Mouse (Mus musculus) hindbrain, embryonic 10.5 days (tissue): ENCODE measurements around the gene Sec23a. TPM values are rescaled to one million over a fixed set of nuclear protein-coding genes. Genes with fewer than 3 reads are reported as not detected.
"Not testable (repeated sequence)": the region's sequence is repeated elsewhere in the genome, so short reads cannot be mapped to it uniquely, and the experiment has no call there.

Source experiments
- DNase-seq: peaks from one replicate; pipeline ENCODE4 v3.0.0-alpha.2; 2017; ENCODE audit warnings: low spot score
- H3K27ac ChIP-seq: fragments of 300-500 bp; sonication (generic); 2 replicates; pipeline ENCODE4 v1.5.1; 2016; ENCODE audit warnings: mild to moderate bottlenecking, moderate library complexity
- H3K27me3 ChIP-seq: fragments of 300-500 bp; sonication (generic); 2 replicates; pipeline ENCODE4 v1.6.1; 2016; ENCODE audit warnings: mild to moderate bottlenecking; ENCODE audit not compliant: poor library complexity, insufficient read depth, severe bottlenecking
- H3K36me3 ChIP-seq: fragments of 300-500 bp; sonication (generic); 2 replicates; pipeline ENCODE4 v1.6.1; 2016; ENCODE audit warnings: mild to moderate bottlenecking, moderate library complexity
- H3K4me1 ChIP-seq: fragments of 300-500 bp; sonication (generic); replicated peaks from 2 replicates; pipeline ENCODE4 v1.6.1; 2016; ENCODE audit warnings: mild to moderate bottlenecking
- H3K4me3 ChIP-seq: fragments of 300-500 bp; sonication (generic); 2 replicates; pipeline ENCODE4 v1.5.1; 2016; ENCODE audit warnings: mild to moderate bottlenecking, moderate library complexity
- H3K9me3 ChIP-seq: fragments of 300-500 bp; sonication (generic); 2 replicates; pipeline ENCODE4 v1.6.1; 2016; ENCODE audit warnings: mild to moderate bottlenecking, moderate library complexity
- WGBS: fragments of 180-500 bp; shearing (Covaris S2); methylation state at CpG from one replicate; pipeline ENCODE4 v1.1.7; 2016; 5-methylcytosine and 5-hydroxymethylcytosine counted together
- polyA plus RNA-seq: library from polyadenylated mRNA; unstranded; fragments of >200 nt; fragmentation: Nextera tagmentation; extraction: Ambion mirVana; gene quantifications from 2 replicates; pipeline ENCODE4 v1.2.1, GENCODE M21; 2016

Gene Sec23a
- polyA plus RNA-seq, 1 experiment from 2014 or later: 67.8 TPM

GRCm38 (mm10) chr12:59039162-59039970 is 27.5 kb upstream of the Sec23a start:
- Histone ChIP-seq H3K4me1 (0 out of 2 replicates have a peak, but pooled peaks cover 4% of the 10 kb centered on the region), H3K27ac (peak overlapping the region; percentile 94), H3K4me3 (peak overlapping the region; percentile 36), H3K36me3 (peaks cover 37% of the 10 kb centered on the region), H3K27me3 (no peaks in the 10 kb centered on the region), H3K9me3 (no peaks in the 10 kb centered on the region)
- DNase-seq: no peak
- WGBS: 69% methylated on average over 10 of the region's 10 CpGs

DNA sequence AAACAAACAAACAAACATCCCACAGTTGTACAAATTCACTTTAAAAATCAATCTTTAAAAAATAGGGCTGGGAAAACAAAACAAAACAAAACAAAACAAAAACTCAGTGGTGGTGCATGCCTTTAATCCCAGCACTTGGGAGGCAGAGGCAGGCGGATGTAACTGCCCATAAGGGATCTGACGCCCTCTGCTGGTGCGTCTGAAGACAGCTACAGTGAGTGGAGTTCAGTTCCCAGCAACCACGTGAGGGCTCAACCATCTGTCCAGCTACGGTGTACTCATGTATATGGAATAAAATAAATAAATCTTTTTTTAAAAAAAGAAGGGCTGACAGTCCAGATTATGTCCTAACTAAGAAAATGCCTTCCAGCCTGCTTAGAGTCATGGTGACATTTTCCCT is 20.3 kb upstream of the Sec23a start:
- no peaks in the 10 kb centered on the region for H3K4me1 ChIP-seq
- no peak overlapping the region for H3K4me3 ChIP-seq
- no peak for DNase-seq
- no peak overlapping the region for H3K27ac ChIP-seq
- no peaks in the 10 kb centered on the region for H3K9me3 ChIP-seq
- H3K27me3 ChIP-seq: no peaks in the 10 kb centered on the region
- H3K36me3 ChIP-seq: peaks cover 22% of the 10 kb centered on the region
- WGBS: 69% methylated on average over 5 of the region's 5 CpGs

- Histone ChIP-seq H3K4me3 (no peak overlapping the region), H3K9me3 (no peaks in the 10 kb centered on the region), H3K27ac (no peak overlapping the region), H3K36me3 (peaks cover 90% of the 10 kb centered on the region), H3K4me1 (no peaks in the 10 kb centered on the region), H3K27me3 (no peaks in the 10 kb centered on the region)
- 86% methylated on average over 4 of the region's 4 CpGs for WGBS
- no peak for DNase-seq
These were observed 9.5 kb upstream of the Sec23a start for GRCm38 (mm10) chr12:59021306-59021705.

DNA sequence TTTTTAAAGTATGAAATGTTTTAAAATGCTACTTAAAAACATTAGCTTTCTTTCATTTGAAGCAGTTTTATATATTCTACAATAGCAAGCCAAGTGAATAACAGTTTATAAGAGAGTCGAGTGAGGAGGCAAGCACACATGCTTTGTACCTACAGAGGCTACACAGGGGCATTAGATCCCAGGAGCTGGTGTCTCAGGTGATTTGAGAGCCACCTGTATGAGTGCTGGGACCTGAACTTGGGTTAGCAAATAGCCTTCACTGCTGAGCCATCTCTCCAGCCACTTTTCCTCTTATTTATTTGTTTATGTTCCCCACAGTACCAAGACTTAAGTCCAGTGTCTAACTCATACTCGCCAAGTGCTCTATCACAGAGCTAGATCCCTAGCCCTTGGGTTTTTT is 8.1 kb upstream of the Sec23a start:
- Histone ChIP-seq H3K4me1 (no peaks in the 10 kb centered on the region), H3K27me3 (no peaks in the 10 kb centered on the region), H3K36me3 (peaks cover 84% of the 10 kb centered on the region), H3K4me3 (no peak overlapping the region), H3K9me3 (no peaks in the 10 kb centered on the region), H3K27ac (no peak overlapping the region)
- 89% methylated on average over 2 of the region's 2 CpGs for WGBS
- DNase-seq: no peak

DNA sequence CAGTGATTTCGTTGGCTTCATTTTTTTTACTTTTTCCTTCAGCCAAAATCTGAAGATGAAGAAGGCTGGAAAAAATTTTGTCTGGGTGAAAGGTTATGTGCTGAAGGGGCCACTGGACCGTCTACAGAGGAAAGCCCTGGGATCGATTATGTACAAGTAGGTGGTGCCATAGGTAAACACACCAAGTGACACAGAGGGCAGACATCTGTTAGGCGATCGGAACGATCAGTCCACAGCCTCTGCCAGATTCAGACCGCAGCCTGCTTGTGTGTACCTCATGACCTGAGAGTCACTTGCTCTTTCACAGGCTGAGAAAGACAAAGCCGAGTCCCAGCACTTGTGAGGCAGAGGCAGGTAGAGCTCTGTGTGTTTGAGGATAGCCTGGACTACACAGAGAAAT is 6.2 kb upstream of the Sec23a start:
- WGBS: 86% methylated on average over 8 of the region's 8 CpGs
- Histone ChIP-seq H3K4me1 (0 out of 2 replicates have a peak, but pooled peaks cover 5% of the 10 kb centered on the region), H3K9me3 (no peaks in the 10 kb centered on the region), H3K4me3 (no peak overlapping the region), H3K36me3 (peaks cover 68% of the 10 kb centered on the region), H3K27me3 (no peaks in the 10 kb centered on the region), H3K27ac (no peak overlapping the region)
- no peak for DNase-seq

- under 1% methylated on average over 28 of the region's 28 CpGs for WGBS
- peak; percentile 90 for DNase-seq
- Histone ChIP-seq H3K4me1 (peaks cover 20% of the 10 kb centered on the region), H3K4me3 (peak within 1 kb of the TSS; percentile 82), H3K27me3 (no peaks in the 10 kb centered on the region), H3K36me3 (peaks cover 29% of the 10 kb centered on the region), H3K9me3 (no peaks in the 10 kb centered on the region), H3K27ac (peak within 1 kb of the TSS; percentile 92)
These were observed 1.4 kb upstream of the Sec23a start, which contains the start of gene Gemin2 for GRCm38 (mm10) chr12:59013234-59013633. Gemin2 (plus strand) TSS chr12:59013393.

DNA sequence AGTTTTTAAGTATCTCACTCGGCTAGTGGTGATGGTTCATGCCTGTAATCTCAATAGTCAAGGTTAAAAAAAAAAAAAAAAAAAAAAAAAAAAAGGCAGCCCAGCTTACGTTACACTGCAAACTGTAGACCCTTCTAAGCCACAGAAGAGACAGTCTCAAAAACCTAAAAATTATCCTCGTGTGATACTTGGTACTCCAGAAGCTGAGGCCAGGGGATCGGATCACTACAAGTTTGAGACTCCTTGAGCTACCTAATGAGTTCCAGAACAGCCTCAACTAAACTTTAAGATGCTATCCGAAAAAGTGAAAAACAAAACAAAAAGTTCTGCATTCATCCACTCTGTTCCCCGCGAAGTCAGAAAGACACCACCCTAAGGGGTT is 884 bp upstream of the Sec23a start:
- DNase-seq: peak; percentile 5
- WGBS: 5% methylated on average over 7 of the region's 7 CpGs

DNA sequence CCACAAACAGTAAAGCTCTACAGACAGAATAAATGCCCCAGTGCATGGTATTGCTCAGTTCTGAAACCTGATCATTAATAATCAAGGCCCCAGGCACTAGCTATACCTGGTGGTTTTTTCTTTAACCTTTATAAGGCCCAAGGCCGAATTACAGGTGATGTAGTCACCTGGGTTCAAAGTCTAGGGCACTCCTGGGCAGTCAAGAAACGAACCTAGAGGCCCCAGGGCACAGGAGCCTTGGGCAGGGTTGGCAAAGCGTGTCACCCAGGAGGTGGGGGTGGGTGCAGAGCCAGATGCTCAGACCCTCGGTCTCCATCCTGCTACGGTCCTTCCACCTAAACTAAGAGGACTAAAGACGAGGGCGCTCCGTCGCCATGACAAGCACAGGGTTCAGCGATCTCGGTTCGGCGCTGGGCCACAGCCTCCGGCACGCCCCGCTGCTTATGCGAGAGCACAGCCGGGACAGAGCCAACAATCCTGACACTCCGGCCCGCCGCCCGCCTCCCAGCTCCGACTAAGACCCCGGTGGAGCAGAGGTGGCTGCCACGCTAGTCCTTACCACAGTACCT is 458 bp downstream of the Sec23a start:
- peaks cover 24% of the 10 kb centered on the region for H3K36me3 ChIP-seq
- peak overlapping the region; percentile 92 for H3K27ac ChIP-seq
- no peak for DNase-seq
- peak overlapping the region; percentile 82 for H3K4me3 ChIP-seq
- H3K27me3 ChIP-seq: no peaks in the 10 kb centered on the region
- peaks cover 20% of the 10 kb centered on the region for H3K4me1 ChIP-seq
- H3K9me3 ChIP-seq: no peaks in the 10 kb centered on the region
- under 1% methylated on average over 25 of the region's 25 CpGs for WGBS

More for the DNA sequence above, 884 bp upstream of the Sec23a start:
- H3K4me3 ChIP-seq: peak overlapping the region; percentile 82
- peaks cover 20% of the 10 kb centered on the region for H3K4me1 ChIP-seq
- no peaks in the 10 kb centered on the region for H3K9me3 ChIP-seq
- peak overlapping the region; percentile 92 for H3K27ac ChIP-seq
- peaks cover 24% of the 10 kb centered on the region for H3K36me3 ChIP-seq
- no peaks in the 10 kb centered on the region for H3K27me3 ChIP-seq

GRCm38 (mm10) chr12:59010482-59010881 is 1.3 kb downstream of the Sec23a start:
- no peaks in the 10 kb centered on the region for H3K27me3 ChIP-seq
- 80% methylated on average over 2 of the region's 2 CpGs for WGBS
- peak overlapping the region; percentile 82 for H3K4me3 ChIP-seq
- H3K27ac ChIP-seq: no peak overlapping the region
- no peaks in the 10 kb centered on the region for H3K9me3 ChIP-seq
- DNase-seq: no peak
- H3K36me3 ChIP-seq: peaks cover 24% of the 10 kb centered on the region
- H3K4me1 ChIP-seq: peaks cover 20% of the 10 kb centered on the region

DNA sequence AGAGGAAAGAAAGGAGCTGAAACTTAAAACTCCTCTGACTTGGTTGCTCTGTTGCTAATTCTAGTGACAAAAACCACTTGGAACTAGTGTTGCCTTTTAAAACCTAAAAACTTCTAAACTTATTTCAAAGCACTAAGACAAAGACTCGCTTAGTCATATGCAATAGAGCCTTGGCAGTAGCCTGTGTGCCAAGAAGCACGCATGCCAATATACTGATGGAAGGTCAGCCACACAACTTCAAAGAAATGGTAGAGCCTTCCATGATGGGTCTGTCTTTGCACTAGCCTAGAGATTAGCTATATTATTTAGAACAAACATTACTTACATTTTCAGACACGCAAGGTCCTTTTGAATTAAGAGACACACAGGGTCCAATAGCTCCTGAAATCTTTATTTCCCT is 26.1 kb downstream of the Sec23a start:
- peaks cover 86% of the 10 kb centered on the region for H3K36me3 ChIP-seq
- WGBS: 93% methylated on average over 3 of the region's 3 CpGs

DNA sequence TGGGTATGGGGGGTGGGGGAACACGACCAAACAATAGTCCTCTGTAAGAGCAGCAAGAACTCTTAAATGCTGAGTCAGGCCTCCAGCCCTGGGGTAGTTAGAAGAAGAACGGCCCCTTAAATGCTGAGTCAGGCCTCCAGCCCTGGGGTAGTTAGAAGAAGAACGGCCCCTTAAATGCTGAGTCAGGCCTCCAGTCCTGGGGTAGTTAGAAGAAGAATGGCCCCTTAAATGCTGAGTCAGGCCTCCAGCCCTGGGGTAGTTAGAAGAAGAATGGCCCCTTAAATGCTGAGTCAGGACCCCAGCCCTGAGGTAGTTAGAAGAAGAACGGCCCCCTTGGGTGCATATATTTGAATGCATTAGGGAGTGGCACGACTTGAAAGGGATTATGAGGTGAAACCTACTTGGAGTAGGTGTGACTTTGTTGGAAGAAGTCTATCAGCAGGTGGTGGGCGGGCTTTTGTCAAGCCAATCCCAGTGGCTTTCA is 30.6 kb downstream of the Sec23a start:
- not testable (repeated sequence) for H3K4me3 ChIP-seq, H3K27ac ChIP-seq, DNase-seq, H3K27me3 ChIP-seq, H3K9me3 ChIP-seq, H3K4me1 ChIP-seq
- peaks cover 81% of the 10 kb centered on the region for H3K36me3 ChIP-seq
- WGBS: 77% methylated on average over 6 of the region's 6 CpGs

More for the DNA sequence above, 26.1 kb downstream of the Sec23a start:
- no peak for DNase-seq
- H3K9me3 ChIP-seq: no peaks in the 10 kb centered on the region
- no peaks in the 10 kb centered on the region for H3K27me3 ChIP-seq
- no peak overlapping the region for H3K4me3 ChIP-seq
- no peak overlapping the region for H3K27ac ChIP-seq
- no peaks in the 10 kb centered on the region for H3K4me1 ChIP-seq

DNA sequence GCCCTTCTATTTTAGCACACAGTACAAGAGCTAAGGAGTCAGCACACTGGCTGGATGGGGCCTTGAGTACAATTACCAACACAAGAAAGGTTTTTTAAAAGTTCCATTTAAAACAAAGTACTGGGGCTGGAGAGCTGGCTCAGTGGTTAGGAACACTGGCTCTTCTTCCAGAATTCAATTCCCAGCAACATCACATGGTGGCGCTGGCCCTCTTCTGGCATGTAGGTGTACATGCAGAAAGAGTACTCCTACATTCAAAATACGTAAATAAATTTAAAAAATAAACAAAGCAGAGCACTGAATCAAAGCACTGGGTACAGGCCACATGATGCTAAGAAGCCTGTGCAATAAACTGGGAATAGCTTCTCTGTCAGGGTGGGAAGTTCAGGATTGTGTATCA is 34.9 kb downstream of the Sec23a start:
- H3K36me3 ChIP-seq: peaks cover 74% of the 10 kb centered on the region
- no peaks in the 10 kb centered on the region for H3K4me1 ChIP-seq
- 81% methylated on average over 2 of the region's 2 CpGs for WGBS

GRCm38 (mm10) chr12:58964583-58964982 is 47.2 kb downstream of the Sec23a start:
- WGBS: 77% methylated on average over 4 of the region's 4 CpGs
- peaks cover 53% of the 10 kb centered on the region for H3K36me3 ChIP-seq
- no peak for DNase-seq

More for the DNA sequence above, 34.9 kb downstream of the Sec23a start:
- no peaks in the 10 kb centered on the region for H3K27me3 ChIP-seq
- H3K9me3 ChIP-seq: no peaks in the 10 kb centered on the region
- H3K27ac ChIP-seq: no peak overlapping the region
- no peak for DNase-seq
- no peak overlapping the region for H3K4me3 ChIP-seq

More at GRCm38 (mm10) chr12:58964583-58964982, 47.2 kb downstream of the Sec23a start:
- Histone ChIP-seq H3K27ac (no peak overlapping the region), H3K9me3 (no peaks in the 10 kb centered on the region), H3K27me3 (no peaks in the 10 kb centered on the region), H3K4me1 (no peaks in the 10 kb centered on the region), H3K4me3 (no peak overlapping the region)
